Mouse (Mus musculus): ENCODE measurements around the gene Gimap9. TPM values are rescaled to one million over a fixed set of nuclear protein-coding genes. Genes with fewer than 3 reads are reported as not detected.
A peak's percentile ranks its signal among the peaks of the same experiment; 100 is the strongest.

Gene Gimap9
- polyA plus RNA-seq, 1 experiment from 2014 or later: 3.2 TPM

GRCm38 (mm10) chr6:48665471-48665870 is 10.5 kb upstream of the Gimap9 start:
- ATAC-seq (ENCODE audit: low FRiP score, low TSS enrichment): no peak
- no peak overlapping the region for H3K4me3 ChIP-seq (ENCODE audit: low read depth, low read length)

DNA sequence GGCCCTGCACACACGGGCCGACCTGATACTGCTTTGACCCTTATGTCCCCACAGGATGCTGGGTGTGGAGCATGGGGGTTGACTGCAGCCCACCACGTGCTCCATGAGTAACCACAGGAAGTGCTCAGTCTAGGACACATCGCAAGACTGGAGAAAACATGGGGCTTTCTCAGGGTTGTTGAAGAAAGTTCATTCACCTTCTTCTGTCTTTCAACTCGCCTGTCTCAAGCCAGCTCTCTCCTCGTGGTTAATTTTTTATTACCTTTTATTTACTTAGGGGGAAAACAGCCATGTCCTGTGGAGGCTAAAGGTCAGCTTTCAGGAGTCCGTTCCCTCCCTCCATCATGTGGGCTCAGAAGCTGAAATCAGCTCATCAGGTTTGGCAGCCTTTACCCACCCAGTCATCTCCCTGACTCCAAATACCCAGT is 9.8 kb upstream of the Gimap9 start:
- H3K36me3 ChIP-seq (ENCODE audit: control insufficient read depth, insufficient read depth, low read length): no peaks in the 10 kb centered on the region
- no peaks in the 10 kb centered on the region for H3K9me3 ChIP-seq (ENCODE audit: control insufficient read depth, low read length)
- no peaks in the 10 kb centered on the region for H3K27me3 ChIP-seq (ENCODE audit: control insufficient read depth, insufficient read depth, low read length)
- no peaks in the 10 kb centered on the region for H3K4me1 ChIP-seq (replicated peaks; ENCODE audit: control insufficient read depth, insufficient read depth)
- no peak overlapping the region for H3K4me2 ChIP-seq (replicated peaks; ENCODE audit: low read depth)
- H3K9ac ChIP-seq (ENCODE audit: low read length): no peak overlapping the region
- ATAC-seq (ENCODE audit: low FRiP score, low TSS enrichment) (no peak; the same call in 1 of the 2 replicates), DNase-seq (ENCODE audit: low spot score) (no peak)
- WGBS: 24% methylated on average over 7 of the region's 7 CpGs
- H3K4me3 ChIP-seq (ENCODE audit: low read depth, low read length): no peak overlapping the region
- TF ChIP-seq EP300 (optimal IDR thresholded peaks at IDR 0.05) (no peak), CTCF (IDR thresholded peaks at IDR 0.05; ENCODE audit: low read depth) (no peak)
- no peak overlapping the region for H3K27ac ChIP-seq (replicated peaks)

More at GRCm38 (mm10) chr6:48665471-48665870, 10.5 kb upstream of the Gimap9 start:
- no peak for TF ChIP-seq EP300 (optimal IDR thresholded peaks at IDR 0.05)
- TF ChIP-seq CTCF (IDR thresholded peaks at IDR 0.05; ENCODE audit: low read depth): no peak
- Histone ChIP-seq H3K27me3 (ENCODE audit: control insufficient read depth, insufficient read depth, low read length) (no peaks in the 10 kb centered on the region), H3K9ac (ENCODE audit: low read length) (no peak overlapping the region), H3K4me2 (replicated peaks; ENCODE audit: low read depth) (no peak overlapping the region), H3K27ac (replicated peaks) (no peak overlapping the region), H3K4me1 (replicated peaks; ENCODE audit: control insufficient read depth, insufficient read depth) (no peaks in the 10 kb centered on the region), H3K9me3 (ENCODE audit: control insufficient read depth, low read length) (no peaks in the 10 kb centered on the region), H3K36me3 (ENCODE audit: control insufficient read depth, insufficient read depth, low read length) (no peaks in the 10 kb centered on the region)
- DNase-seq (ENCODE audit: low spot score): no peak
- WGBS: 90% methylated on average over 9 of the region's 9 CpGs

DNA sequence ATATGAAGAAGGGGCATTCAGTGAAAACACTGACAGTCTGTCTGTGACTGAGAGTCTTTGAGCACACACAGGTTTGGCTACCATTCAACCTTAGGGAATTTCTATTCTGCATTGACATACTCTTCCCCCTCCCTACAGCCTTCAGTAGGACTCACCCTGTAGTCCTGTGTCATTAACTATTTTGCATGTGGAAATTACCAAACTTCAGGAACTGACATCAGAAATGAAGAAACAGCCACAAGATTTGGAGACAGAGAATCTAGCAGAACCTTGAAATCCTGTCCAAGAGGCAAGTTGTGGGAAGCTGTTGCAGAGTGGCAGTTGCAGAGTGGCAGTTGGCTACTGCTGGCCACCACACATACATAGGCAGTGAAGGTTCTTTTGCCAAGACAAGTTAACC is 7.9 kb upstream of the Gimap9 start:
- no peaks in the 10 kb centered on the region for H3K27me3 ChIP-seq (ENCODE audit: control insufficient read depth, insufficient read depth, low read length)
- no peaks in the 10 kb centered on the region for H3K36me3 ChIP-seq (ENCODE audit: control insufficient read depth, insufficient read depth, low read length)
- H3K9ac ChIP-seq (ENCODE audit: low read length): no peak overlapping the region
- no peaks in the 10 kb centered on the region for H3K4me1 ChIP-seq (replicated peaks; ENCODE audit: control insufficient read depth, insufficient read depth)
- no peaks in the 10 kb centered on the region for H3K9me3 ChIP-seq (ENCODE audit: control insufficient read depth, low read length)
- DNase-seq (ENCODE audit: low spot score) (no peak), ATAC-seq (ENCODE audit: low FRiP score, low TSS enrichment) (no peak)
- H3K4me2 ChIP-seq (replicated peaks; ENCODE audit: low read depth): no peak overlapping the region
- TF ChIP-seq CTCF (IDR thresholded peaks at IDR 0.05; ENCODE audit: low read depth) (no peak), EP300 (optimal IDR thresholded peaks at IDR 0.05) (no peak)
- no peak overlapping the region for H3K4me3 ChIP-seq (ENCODE audit: low read depth, low read length)
- H3K27ac ChIP-seq (replicated peaks): no peak overlapping the region

- DNase-seq (ENCODE audit: low spot score) (peak; percentile 4), ATAC-seq (ENCODE audit: low FRiP score, low TSS enrichment) (no peak)
- Histone ChIP-seq H3K27ac (replicated peaks) (no peak overlapping the region), H3K27me3 (ENCODE audit: control insufficient read depth, insufficient read depth, low read length) (no peaks in the 10 kb centered on the region), H3K4me1 (replicated peaks; ENCODE audit: control insufficient read depth, insufficient read depth) (no peaks in the 10 kb centered on the region), H3K4me2 (replicated peaks; ENCODE audit: low read depth) (no peak overlapping the region), H3K9me3 (ENCODE audit: control insufficient read depth, low read length) (no peaks in the 10 kb centered on the region), H3K36me3 (ENCODE audit: control insufficient read depth, insufficient read depth, low read length) (no peaks in the 10 kb centered on the region), H3K9ac (ENCODE audit: low read length) (no peak overlapping the region), H3K4me3 (ENCODE audit: low read depth, low read length) (no peak overlapping the region)
- 58% methylated on average over 2 of the region's 2 CpGs for WGBS
- TF ChIP-seq CTCF (IDR thresholded peaks at IDR 0.05; ENCODE audit: low read depth) (no peak), EP300 (optimal IDR thresholded peaks at IDR 0.05) (no peak)
These were observed 6.4 kb upstream of the Gimap9 start for GRCm38 (mm10) chr6:48669446-48669969.

- Histone ChIP-seq H3K9me3 (ENCODE audit: control insufficient read depth, low read length) (no peaks in the 10 kb centered on the region), H3K36me3 (ENCODE audit: control insufficient read depth, insufficient read depth, low read length) (no peaks in the 10 kb centered on the region), H3K27ac (replicated peaks) (no peak overlapping the region), H3K4me3 (ENCODE audit: low read depth, low read length) (no peak overlapping the region), H3K4me1 (replicated peaks; ENCODE audit: control insufficient read depth, insufficient read depth) (no peaks in the 10 kb centered on the region; the same call in 1 of the 2 replicates), H3K4me2 (replicated peaks; ENCODE audit: low read depth) (no peak overlapping the region), H3K27me3 (ENCODE audit: control insufficient read depth, insufficient read depth, low read length) (no peaks in the 10 kb centered on the region), H3K9ac (ENCODE audit: low read length) (no peak overlapping the region)
- TF ChIP-seq CTCF (IDR thresholded peaks at IDR 0.05; ENCODE audit: low read depth) (no peak), EP300 (optimal IDR thresholded peaks at IDR 0.05) (no peak)
- DNase-seq (ENCODE audit: low spot score) (no peak), ATAC-seq (ENCODE audit: low FRiP score, low TSS enrichment) (no peak)
- 97% methylated on average over 9 of the region's 9 CpGs for WGBS
These were observed 1.5 kb upstream of the Gimap9 start for GRCm38 (mm10) chr6:48674291-48675058.

DNA sequence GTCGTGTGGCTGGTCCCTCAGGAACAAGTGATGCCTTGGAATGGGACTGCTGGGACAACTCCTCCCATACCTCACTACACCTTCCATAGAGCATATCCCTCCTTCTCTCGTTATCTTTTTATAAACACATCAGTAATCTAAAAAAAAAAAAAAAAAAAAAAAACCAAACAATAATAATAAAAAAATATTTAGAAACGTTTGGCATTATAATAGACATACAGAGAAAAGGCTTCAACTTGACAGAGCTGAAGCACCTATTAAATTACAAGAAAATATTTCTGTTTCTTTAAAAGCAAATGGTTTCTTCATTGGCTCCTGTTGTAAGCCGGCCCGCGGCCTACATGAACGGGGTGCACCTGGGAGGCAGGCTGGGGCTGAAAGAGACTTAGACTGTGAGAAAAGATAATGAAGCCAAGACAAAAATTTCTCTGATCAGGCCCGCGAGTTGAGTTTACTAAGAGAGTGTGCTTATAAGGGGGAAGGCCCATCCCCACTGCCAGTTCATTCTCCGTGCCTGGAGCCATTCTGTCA is 464 bp upstream of the Gimap9 start:
- 51% methylated on average over 10 of the region's 10 CpGs for WGBS
- Histone ChIP-seq H3K4me1 (replicated peaks; ENCODE audit: control insufficient read depth, insufficient read depth) (no peaks in the 10 kb centered on the region; the same call in 1 of the 2 replicates), H3K4me2 (replicated peaks; ENCODE audit: low read depth) (peak overlapping the region; percentile 37), H3K27me3 (ENCODE audit: control insufficient read depth, insufficient read depth, low read length) (no peaks in the 10 kb centered on the region), H3K9ac (ENCODE audit: low read length) (no peak overlapping the region), H3K9me3 (ENCODE audit: control insufficient read depth, low read length) (no peaks in the 10 kb centered on the region), H3K36me3 (ENCODE audit: control insufficient read depth, insufficient read depth, low read length) (no peaks in the 10 kb centered on the region), H3K27ac (replicated peaks) (no peak overlapping the region), H3K4me3 (ENCODE audit: low read depth, low read length) (no peak overlapping the region)
- DNase-seq (ENCODE audit: low spot score) (peak; percentile 16), ATAC-seq (ENCODE audit: low FRiP score, low TSS enrichment) (no peak)
- TF ChIP-seq EP300 (optimal IDR thresholded peaks at IDR 0.05): no peak
- TF ChIP-seq CTCF (IDR thresholded peaks at IDR 0.05; ENCODE audit: low read depth): no peak

Data from stomach, postnatal 0 days (tissue).